Mouse (Mus musculus) thymus, postnatal 25 days (tissue): ENCODE measurements around the gene Smurf2.
"Not testable (repeated sequence)": the region's sequence is repeated elsewhere in the genome, so short reads cannot be mapped to it uniquely, and the experiment has no call there.

Source experiments
- DNase-seq: peaks from one replicate; pipeline ENCODE4 v3.0.0; 2022

Gene Smurf2

DNA sequence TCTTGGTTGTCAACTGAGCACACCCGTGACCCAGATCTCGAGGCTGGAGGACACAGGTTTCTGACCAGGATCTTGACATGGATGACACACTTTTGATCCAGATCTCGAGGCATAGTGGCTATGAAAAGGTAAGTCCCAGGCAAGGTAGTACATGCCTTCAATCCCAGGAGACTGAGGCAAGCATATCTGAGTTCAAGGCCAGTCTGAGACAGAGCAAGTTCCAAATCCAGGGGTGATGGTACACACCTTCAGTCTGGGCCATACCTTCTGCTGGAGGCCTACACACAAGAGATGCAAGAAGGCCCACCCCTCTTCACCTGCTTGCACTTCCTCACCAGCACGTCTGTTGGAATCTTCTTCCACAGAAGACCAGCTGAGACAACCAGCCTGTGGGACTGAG lies 14.8 kb downstream of the Smurf2 start:
- no peak for DNase-seq

DNA sequence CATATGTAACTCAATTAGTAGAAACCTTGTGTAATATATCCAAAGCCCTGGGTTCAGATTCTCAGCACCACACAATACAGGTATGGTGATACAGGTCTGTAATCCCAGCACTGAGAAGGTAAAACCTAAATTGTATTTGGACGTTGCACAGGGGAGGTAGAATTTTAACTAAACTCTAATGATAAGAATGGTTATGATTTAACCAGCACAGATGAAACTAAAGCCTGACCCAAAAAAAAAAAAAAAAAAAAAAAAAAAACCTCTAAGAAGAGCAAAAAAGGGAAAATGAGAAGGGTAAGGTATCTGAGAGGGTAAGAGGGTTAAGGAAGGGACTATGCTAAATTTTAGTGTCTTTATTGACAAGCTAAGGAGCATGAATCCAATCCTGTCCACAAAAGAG lies 20.7 kb downstream of the Smurf2 start:
- DNase-seq = no peak

DNA sequence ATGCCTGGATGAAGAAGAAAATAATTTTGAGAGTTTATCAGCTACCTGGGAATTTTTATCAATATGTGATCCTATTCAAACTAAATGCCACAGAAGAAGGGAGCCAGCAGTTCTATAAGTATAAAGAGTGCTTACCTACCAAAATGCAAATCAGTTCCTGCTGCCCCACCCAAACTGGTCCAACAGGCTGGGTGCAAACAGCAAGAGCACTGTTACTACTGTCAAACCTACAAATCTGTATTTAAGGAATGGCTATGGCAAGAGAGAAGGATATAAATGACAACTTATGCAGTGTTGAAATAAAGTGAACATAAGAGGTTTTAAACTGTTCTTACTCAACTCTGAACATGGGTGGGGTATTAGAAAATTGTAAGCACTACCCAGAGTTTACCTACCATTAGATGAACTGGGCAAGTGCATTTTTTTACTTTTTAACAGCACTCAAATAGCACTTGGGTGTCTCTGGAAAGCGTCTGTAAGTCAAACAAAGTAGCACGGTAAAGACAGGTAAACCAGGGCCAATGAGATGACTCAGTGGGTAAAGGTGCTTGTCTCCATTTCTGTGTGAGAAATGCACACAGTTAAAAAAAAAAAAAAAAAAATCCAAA lies 23.9 kb downstream of the Smurf2 start:
- no peak for DNase-seq

DNA sequence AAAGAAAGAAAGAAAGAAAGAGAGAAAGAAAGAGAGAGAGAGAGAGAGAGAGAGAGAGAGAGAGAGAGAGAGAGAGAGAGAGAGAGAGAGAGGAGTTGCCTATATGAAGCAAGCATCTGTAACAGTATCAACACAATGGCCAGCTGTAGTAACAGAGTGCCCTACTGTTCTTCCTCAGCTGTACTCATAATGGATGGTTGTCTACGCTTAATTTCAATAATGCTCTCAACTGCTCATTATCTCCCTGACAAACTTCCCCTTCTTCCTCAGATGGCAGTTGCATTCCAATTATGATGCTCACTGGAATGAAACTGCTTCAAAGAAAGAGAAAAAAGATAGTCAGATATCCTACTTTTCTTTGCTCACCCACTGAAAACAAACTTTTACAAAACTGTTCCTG lies 36.9 kb downstream of the Smurf2 start:
- DNase-seq = no peak

DNA sequence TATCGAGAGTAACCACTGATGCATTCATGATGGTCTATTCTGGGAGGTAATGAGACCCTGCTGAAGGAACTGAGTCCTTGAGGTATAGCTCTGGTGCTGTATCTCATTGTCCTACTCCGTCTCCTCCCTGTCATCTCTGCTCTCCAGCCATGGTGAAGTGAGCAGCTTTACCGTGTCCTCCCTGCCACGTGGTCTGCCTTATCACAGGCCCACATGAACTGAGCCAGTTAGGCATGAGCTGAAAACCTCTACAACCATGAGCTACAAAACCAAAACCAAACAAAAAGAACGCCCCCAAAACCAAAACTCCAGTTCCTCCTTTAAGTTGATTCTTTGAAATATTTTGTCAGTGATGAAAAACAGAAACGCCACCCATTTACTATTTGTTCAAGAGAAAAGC lies 47.9 kb downstream of the Smurf2 start:
- DNase-seq = no peak

DNA sequence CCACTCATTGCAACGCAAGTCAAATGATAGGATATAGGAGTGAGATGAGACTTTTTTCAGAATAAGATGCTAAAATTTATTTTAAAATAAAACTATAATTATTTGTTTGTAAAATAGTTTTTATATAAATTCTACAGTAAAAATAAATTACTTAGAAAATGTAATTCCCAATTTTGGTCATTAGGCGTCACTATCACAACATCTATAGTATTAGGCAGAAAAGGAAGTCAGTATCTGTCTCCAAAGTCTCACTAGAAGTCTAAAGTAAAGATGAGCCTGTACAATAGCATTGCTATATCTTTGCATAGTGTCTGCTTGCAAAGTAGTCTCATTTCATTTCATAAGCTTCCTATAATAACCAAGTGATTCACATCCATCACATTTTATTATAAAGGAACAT lies 69.1 kb downstream of the Smurf2 start:
- no peak for DNase-seq

DNA sequence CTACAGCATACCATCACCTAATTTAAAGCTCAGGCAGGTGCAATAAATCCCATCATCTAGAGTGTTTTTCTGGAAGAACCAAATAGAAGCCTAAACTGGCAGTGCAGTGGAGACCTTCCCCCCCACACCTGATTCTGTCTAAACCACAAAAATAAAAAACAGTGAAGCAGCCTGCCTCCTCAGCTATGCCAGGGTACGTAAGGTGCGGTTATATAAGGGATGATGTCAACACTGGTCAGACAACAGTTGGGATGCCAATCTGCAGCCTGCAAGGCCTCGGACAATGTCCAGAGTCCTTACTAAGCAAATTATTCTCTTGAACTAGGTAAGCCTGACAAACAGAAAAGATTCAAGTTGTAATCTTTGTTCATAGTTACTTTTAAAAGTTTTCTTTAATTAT lies 78.5 kb downstream of the Smurf2 start:
- DNase-seq = no peak

DNA sequence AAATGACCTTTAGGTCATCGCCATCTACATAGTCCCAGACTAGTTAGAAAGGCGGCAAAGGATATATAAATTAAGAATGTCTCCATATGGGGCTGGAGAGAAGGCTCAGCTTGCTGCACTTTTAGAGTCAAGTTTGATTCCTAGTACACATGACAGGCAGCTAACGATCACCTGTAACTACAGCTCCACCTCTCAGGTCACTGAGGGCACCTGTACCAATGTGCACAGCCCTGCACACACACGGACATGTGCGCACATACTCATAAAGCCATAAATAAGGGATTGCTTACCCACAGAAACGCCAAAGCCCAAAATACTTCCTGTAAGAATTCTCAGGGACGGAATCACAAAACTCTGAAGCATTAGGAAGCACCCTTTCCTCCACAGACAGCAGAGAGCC lies 92.4 kb downstream of the Smurf2 start:
- DNase-seq = no peak

DNA sequence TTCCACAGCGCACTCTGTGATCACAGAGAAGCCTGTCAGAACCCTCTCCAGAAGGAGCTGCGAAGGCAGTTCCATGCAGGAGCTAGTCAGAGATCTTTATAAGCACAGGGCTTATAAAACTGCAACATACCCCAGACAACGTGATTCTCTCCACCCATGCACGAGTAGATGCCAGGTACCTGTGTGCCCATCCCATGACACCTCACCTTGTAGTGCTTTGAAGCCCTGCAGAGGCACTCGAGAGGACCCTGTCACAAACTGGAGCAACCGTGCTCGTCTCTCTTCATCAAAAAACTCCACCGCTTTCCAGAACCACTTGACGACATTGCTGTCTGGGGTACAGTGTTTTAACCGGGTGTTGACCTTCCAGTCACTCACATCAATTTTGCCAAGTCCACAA lies 96.1 kb downstream of the Smurf2 start:
- DNase-seq = no peak

DNA sequence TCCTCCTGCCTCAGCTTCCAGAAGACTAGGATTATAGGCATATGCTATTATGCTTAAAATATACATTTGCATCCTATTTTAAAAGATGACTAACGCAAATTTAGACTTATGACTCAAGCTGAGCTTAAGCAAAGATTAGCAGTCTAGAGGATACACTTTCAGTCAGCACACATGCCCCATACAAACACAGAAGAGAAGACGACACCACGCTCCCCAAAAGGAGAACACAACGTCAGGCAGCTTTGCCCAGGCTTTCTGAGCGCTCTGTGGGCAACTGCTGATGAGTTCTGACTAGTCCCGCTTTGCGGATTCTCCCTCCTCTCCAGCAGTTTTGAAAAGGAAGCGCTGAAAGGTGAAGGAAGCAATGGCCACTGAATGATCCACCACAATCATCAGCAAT lies 96.8 kb downstream of the Smurf2 start:
- no peak for DNase-seq

DNA sequence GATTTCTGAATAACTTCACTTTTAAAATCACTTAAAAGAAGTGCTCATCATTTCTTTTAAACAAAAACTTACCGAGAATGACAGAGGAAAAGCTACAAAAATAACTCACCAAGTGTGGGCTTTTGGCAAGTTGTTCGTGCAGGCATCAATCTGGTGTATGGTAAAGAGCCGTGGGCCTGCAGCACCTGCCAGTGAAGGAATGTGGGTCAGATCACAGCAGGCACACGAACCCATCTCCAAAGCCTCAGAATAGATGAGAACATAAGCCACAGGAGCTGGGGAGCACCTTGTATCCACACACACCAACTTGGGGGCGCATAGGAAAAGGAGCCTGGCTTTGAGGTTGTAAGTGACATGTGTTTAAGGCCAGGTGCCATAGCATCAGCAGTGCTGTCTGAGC lies 97.6 kb downstream of the Smurf2 start:
- no peak for DNase-seq

DNA sequence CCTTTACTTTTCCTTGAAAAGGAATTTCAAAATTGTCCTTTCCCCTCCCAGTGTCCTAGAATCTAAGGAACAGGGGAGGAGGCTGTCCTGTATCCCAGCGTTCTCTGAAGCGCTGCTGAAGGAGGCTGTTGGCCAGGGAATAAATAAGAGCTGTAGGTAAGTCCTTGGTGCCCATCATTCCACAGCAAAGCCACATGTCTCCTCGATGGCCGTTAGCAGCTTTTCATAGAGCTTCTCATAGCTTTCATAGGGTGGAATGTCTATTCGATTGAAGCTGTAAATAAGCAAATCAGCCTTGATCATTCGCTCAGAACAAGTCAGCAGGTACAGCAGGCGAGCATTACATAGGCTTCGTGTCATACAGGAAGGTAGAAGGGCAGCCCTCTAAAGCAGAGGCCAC lies 98.0 kb downstream of the Smurf2 start:
- DNase-seq = no peak

DNA sequence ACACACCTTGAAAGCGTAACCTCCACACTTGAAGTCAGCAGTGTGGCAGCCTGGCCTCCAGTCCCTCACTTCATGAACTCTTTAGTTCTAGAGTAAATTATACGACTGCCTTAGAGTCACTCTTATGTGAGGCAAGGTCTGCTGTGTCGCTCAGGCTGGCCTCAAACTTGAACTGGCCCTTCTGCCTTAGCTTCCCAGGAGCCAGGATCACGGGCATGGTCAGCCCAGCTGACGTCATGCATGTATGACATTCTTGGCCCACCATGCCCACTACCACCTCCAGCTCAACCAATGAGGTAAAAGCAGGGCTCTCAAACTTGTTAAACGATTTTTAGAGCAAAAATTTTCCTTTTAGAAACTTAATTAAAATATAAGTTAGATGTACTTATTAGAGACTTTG lies 99.1 kb downstream of the Smurf2 start:
- no peak for DNase-seq

DNA sequence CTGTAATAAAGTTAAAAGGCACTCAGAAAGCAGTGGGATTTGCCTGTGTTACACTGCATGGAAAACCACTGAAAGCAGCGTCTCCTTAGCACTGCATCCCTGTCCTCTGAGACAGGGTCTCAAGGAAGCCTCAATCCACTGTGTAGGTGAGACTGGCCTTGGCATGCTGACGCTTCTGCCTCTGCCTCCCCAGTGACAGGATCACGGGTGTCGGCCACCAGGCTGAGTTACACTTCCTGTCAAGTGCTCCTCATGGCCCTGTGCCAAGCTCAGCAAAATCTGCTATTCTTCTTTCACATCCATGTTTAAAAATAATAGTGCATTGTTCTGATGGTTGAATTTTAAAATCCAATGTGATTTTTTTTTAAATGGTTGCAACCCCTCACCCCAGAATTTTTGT lies 99.5 kb downstream of the Smurf2 start:
- DNase-seq = peak; percentile 16

DNA sequence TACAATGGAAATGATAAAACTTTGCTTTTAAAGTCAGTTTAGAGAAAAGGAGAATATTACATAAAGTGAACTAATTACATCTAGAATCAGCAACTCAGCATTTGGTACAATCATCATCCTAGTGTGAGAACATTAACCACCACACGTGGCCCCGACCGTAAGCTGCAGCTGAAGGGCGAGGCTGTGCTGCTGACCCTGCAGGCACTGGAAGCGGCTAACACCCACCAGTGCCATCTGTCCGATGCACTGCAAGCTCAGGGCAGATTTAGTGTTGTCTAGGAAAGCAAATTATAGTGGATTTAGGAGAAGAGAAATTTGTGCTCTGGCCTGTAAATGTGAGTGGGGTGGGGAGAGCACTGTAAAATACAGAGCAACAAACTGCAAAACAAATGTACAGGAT lies 100.3 kb downstream of the Smurf2 start:
- DNase-seq = no peak

DNA sequence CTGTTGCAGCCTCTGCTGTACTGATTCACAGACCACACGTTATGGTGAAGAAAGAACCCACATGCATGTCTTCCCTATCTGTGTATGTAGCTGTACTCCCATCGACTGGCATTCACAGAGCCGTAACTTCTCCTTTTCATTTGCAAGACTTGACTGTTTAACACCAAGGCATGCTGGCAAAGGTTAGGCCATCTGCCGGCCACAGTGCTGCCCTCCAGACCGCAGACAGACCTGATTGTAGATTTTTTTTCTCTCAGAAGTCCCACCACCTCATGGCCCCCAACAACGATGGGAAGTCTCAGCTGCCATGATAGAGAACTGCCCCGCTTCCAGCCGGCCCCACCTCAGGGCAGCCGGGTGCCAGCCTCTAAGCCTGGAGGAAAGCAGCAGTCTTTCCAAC lies 100.9 kb downstream of the Smurf2 start:
- no peak for DNase-seq

DNA sequence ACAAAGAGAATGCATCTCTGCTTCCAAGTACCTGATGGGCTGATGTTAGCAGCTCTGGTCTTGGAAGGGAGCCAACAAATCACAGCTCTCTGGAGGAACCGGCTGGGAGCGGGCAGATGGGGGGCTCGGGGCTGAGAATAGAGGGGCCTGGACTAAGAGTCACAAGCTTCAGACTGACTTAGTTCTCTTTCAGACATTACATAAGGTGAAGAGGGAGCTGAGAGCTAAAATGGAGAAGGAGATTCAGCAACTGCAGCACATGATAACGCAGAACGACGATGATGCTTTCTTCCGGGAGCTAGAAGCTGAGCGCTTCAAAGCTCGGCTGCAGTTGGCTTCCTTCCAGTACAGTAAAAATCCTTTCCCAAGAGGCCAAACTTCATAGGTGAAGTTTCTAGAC lies 102.2 kb downstream of the Smurf2 start:
- no peak for DNase-seq

DNA sequence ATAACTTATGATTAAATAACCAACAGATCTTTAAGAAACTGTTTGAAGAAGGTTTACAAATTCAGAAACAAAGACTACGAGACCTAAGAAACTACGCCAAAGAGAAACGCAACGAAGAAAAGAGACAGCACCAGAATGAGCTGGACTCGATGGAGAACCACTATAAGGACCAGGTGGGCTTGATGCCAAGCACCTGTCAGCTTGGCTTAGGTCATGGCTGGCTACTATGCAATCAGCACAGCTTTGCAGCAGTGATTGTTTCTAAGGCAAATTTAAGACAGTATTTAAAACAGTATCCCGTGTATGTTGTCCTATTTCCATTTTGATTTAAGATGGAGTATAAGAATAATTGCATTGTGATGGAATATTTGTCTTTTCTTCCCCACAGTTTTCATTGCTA lies 102.7 kb downstream of the Smurf2 start:
- no peak for DNase-seq

DNA sequence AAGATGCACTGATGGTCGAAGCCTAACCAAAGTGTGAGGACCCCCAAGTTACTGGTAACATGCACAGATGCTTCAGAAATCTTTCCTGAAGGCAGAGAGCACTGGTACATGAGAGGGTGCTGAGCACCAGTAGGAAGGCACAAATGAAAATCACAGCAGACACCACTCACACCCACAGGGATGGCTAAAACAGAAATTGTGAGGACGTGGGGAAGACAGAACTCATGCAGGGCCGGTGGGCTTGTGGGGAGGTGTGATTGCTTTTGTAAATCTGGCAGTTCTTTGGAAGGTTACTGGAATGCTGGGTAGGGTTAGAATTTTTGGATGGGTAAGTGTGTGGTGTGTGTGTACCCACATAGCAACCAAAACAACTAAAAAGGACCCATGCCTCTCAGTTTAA lies 103.4 kb downstream of the Smurf2 start:
- no peak for DNase-seq

DNA sequence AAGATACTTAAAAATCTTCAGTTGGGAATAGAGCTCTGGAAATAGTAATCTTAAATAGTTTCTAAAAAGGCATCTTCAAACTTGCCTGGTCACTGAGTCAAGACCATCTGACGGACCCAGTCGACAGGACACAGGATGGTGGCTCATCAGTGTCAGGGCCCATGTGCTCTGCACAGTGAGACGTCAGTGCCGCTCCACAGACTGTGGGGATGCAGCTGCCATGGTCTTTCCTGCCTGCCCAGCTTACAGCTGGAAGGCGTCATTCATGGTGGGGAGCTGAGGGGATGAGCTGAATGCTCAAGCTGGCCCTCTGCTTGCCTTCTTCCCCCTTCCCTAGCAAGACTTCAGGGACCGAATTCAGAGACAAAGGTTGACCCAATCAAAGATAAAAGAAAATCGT lies 104.2 kb downstream of the Smurf2 start:
- DNase-seq = no peak

DNA sequence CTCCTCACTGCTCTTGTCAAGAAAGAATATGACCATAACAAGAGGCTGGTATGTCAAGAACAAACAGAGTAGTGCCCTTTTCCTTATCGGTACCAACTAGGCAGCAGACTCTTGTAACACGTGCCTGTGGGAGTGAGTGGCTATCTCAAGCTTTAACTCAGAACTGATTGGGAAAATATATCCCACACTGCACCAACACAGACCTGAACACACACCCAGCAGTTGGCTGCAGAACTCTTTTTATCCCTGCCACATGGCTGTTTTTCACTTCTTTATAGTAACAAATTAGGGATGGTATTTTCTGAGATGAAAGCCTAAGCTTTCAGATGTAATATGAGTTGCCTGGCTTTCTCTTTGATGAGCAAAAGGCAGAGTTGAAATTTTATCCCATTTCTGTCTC lies 104.8 kb downstream of the Smurf2 start:
- no peak for DNase-seq

DNA sequence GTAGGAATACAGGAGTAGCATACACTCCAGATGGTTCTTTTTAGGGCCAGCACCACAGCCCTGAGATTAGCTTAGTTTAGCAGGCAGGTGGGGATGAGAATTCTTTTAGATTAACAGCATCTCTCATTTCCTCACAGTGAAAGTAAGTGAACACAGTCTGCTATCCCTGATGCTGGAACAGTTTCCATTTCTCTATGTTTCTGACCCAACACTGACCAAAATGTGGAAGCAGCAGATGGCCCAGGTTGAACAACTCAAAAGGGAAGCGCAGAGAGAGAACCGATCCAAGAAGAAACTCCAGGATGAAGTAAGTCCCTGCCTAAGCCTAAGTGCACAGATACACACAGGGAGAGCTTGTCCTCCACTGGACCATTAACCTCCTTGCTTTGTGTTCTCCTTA lies 105.2 kb downstream of the Smurf2 start:
- DNase-seq = no peak

DNA sequence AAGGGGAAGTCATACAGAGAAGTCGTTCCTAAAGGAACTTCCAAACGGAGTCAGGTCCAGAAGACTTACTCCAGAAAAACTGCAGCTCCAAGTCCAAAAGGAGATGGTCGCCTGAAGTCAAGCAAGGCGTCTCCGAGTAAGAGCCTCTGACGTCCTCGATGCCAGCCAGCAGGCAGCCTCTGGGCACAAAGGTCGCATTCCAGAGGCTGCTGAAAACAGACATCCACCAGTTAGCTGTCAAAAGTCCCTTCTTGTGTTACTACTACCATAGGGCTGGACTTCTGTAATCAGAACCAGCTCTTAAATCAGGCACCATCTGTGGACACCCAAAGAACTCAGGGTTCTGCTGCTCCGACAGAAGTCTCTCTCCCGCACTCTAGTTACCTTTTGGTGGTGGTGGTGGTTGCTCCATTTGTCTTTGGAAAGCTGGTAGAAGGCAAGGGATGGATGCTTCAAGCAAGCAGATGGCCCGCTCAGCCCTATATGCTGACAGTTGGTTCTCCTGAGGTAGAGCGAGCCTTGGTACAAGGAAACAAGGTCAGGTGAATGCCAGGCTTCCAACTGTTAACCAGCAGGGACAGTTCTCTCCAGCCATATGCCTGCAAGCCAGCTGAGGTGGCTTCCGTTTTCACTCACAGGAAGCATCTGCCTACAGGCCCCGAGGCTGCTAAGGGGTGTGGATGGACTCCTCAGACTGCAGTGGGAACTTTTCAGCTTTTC lies 105.8 kb downstream of the Smurf2 start:
- no peak for DNase-seq

DNA sequence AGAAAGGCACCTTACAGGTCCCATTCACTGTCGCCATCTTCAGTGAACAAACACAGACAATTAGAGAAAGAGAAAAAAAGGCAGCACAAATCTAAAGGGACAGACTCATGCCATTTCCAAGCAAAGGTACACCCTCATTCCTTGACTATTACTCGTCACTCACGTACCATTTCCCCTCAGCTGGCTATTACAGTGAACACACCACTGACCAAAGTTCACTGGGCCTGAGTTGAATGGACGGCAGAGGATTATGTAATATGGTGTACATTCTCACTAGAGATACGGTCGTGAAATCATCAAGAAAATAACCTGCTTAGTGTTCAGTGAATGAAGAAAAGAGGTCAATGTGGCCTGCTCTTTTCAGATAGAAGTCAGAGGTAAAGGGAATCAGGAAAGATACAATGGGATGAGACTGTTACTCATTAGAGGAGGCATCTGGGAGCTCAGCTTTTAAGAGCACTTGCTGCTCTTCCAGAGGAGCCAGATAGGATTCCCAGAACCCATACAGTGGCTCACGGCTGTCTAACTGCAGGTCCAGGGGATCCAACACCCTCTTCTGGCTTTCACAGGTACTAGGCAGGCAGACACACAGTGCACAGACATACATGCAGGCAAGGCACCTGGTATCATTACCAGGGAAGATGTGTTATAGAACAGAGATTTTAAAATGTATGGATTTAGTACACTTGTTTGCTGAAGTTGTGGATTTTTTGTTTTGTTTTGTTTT lies 107.9 kb downstream of the Smurf2 start:
- DNase-seq = no peak

DNA sequence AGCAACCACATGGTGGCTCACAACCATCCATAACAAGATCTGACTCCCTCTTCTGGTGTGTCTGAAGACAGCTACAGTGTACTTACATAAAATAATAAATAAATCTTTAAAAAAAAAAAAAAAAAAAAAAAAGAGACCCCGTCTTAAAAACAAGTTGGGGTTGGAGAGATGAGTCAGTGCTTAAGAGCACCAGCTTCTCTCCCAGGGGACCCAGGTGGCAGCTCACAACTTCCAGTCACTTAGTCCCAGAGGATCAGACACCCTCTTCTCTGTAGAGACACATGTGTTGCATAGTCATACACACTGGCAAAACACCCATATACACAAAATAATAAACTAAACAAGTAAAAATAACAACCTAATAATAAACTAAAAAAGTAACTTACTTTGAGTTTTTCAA lies 113.1 kb downstream of the Smurf2 start:
- DNase-seq = not testable (repeated sequence)
